Mouse (Mus musculus): ENCODE measurements around the gene Kcnmb4. TPM values are rescaled to one million over a fixed set of nuclear protein-coding genes. Genes with fewer than 3 reads are reported as not detected.
A peak's percentile ranks its signal among the peaks of the same experiment; 100 is the strongest.

The Kcnmb4 gene
- total RNA-seq (2021) = 1 to 10 TPM in 1 of 2 experiments, under 1 TPM in 1; 0.69 to 1.1 TPM
- long read RNA-seq, experiment 1, partial matches to known transcripts = 0 of 3 reads
- long read RNA-seq, experiment 1, other reads (novel, unspliced or antisense) = 0 of 3 reads
- long read RNA-seq, experiment 2 = 0 reads

DNA sequence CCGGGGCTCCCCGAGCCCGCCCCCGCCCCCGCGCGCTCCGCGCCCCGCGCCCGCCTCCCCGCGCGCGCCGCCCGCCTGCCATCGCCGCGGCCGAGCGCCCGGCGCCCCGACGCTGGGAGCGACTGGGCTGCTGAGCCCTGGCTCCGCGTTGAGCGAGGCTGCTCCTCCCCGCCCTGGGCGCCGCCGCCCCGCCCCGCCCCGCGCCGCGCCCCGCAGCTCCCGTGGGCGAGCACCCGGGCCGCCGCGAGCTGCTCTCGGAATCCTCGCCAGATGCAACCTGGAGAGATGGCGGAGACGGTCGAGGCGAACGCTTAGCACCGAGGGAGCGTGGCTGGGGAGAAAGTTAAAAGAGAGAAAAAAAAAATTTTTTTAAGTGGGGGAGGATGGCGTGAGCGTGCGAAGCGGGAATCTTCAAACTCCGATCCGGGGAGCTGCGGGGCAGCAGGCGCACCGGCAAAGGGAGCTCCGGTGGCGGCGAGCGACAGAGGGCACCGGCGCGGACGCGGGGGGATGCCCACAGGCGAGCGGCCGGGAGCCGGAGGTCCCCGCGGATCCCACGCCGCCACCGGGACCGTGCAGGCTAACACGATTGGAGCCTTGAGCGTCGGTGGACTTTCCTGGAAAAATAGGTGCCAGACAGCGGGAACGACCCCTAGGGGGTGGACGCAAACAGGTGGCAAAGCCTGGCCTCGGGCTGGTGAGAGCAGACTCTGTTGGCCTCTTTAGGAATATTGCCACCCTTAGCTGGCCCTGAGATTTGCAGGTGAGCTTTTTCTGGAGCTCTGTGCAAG is at the start of gene Kcnmb4:
Gene Kcnmb4, minus strand, starts transcription at position 120 of the 791 bp plus-strand sequence.
- DNase-seq = peak; percentile 38 to 58
- intact Hi-C loops (cut with DNase I) = no loop called here

DNA sequence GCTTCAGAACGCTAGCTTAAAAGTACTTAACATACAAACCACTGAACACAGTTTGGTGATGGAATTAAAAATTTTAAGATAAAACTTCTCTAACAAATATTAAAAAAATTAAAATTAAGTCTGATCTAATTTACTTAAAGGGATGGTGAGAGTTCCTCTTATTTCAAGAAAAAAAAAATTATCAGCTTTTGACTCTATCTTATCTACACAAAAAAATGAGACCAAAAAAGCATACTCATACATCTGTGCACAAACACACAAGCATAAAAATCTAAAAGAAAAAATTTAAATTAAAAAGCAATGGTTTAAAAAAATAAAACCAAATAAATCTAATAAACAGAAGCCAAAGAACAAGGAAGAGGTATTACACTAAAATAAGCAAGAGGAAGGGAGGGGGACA is 45.9 kb upstream of the Kcnmb4 start:
- no peak for DNase-seq
- intact Hi-C loops (cut with DNase I) = no loop called here

DNA sequence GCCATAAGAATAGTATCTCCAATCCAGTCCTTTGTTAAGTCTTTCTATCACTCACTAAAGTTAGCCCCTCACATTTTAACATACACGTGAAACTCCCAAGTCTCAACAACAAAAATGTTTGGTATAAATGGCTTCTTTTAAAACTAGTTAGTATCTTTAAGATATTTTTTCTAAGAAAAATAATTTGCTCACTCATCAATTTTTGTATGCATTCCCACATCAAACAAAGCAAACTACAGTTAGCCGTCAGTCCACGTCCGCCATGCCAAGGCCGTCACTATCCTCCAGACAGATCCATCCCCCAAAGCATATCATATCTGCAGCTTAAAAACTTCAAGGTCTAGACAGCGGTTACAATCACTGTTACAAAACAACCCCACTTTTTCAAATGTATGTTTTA is 41.9 kb upstream of the Kcnmb4 start:
- intact Hi-C loops (cut with DNase I) = no loop called here
- no peak for DNase-seq

DNA sequence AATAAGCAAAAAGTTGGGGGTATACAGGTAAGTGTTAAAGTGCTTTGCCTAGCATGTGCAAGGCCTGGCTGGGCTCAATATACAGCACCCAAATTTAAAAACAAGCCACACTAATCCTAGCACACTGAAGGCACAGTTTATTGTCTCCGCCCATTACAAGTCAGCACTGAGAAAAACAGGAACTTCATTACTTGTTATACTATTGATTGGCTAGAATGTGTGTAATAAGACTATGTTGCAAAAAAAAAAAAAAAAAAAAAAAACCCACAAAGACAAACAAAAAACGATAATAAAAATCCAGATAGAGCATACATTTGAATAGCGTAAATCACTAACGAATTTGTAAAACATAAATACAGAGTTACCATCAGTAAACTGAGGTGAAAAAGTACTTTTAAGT is 41.5 kb upstream of the Kcnmb4 start:
- intact Hi-C loops (cut with DNase I) = no loop called here

DNA sequence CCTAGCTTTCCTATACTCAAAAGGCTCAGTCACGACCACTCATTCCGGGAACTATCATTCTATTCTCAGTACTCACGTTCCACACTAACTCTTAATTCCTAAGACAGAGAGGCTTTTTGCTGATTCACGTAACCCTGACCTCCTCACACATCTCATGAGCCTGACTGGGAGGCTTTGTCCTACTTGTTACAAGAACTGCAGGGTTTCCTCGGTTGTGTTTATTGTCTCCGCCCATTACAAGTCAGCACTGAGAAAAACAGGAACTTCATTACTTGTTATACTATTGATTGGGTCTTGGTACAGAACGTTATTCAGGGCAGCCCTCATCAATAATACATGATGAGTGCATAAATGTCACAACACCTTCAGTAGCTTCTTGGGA is 39.6 kb upstream of the Kcnmb4 start:
- DNase-seq = no peak
- intact Hi-C loops (cut with DNase I) = no loop called here

More for the DNA sequence above, 41.5 kb upstream of the Kcnmb4 start:
- no peak for DNase-seq

DNA sequence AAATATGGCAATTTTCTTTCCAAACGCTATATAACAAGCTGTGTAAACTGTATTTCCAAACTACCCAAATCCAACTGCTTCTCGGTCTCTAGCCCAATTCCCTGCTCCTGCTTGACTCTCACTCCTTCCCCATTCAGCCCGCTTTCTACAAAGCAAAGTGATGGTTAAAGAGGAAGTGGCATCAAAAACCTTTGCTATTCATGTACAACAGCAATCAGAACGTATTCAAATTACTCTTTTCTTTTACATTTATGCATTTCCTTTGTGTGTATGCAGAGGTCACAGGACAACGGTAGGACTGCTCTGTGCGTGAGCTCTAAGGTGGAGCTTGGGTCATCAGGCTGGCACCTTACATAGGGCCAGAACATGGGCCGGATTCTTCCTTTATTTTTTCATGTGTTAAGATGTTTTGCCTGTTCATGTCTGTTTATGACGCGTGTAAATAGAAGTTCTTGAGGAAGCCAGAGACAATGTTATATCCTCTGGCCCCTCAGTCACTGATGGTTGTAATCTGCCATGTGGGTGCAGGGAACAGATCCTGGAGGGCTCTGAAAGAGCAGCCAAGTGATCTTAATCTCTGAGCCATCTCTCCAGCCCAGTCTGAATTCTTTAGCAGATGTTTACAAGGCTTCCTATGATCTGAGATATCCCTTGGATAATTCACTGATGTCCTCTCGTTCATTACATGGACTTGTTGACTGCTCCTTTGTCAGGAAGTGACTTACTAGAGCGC is 39.0 kb upstream of the Kcnmb4 start:
- DNase-seq = no peak
- intact Hi-C loops (cut with DNase I) = no loop called here

DNA sequence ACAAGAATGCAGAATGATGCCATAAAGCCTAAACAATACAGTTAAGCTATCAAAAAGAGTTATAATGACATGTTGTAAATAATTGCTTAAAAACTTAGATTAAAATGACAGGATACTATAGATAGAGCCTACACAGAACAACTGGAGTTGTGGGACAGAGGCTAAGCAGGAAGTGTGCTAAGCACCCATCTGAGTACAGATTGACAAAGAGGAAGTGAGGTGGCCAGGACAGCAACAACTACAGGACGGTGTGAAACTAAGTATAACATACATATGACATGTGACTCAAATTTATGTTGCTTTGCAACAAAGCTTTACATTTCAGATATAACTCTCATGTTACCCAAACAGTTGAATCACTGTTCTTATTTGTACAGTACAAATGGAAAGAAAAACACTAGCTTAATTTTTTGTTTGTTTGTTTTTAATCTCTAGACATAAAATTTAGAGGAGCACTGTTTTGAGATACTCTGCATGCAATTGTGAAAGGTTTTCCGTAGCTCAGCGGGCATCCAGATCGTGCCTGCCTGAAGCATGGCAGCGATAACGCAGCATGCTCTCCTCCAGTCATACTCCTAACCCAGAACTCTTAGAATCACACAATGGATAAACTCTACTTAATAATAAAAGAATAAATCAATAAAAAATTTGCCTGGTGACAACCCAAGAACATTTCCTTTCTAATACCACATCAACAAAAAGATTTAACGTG is 31.8 kb upstream of the Kcnmb4 start:
- no peak for DNase-seq
- intact Hi-C loops (cut with DNase I) = no loop called here

DNA sequence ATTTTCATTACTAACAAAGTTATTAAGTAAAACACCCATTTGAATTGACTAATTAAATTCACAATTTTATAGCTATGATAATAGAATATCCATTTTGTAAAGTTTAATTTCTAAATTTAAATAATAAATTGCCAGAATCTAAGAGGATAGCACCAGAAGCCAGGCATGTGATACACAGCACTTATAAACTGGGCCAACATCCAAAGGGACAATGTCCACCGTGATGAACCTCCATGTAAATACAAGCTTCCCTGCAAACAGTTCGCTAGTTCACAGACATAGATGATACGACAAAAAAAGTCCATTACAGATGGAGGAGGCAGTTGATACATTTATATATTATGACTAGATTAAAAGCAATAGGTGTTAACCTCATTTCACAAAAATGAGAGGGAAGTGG is 19.1 kb upstream of the Kcnmb4 start:
- intact Hi-C loops (cut with DNase I) = no loop called here

DNA sequence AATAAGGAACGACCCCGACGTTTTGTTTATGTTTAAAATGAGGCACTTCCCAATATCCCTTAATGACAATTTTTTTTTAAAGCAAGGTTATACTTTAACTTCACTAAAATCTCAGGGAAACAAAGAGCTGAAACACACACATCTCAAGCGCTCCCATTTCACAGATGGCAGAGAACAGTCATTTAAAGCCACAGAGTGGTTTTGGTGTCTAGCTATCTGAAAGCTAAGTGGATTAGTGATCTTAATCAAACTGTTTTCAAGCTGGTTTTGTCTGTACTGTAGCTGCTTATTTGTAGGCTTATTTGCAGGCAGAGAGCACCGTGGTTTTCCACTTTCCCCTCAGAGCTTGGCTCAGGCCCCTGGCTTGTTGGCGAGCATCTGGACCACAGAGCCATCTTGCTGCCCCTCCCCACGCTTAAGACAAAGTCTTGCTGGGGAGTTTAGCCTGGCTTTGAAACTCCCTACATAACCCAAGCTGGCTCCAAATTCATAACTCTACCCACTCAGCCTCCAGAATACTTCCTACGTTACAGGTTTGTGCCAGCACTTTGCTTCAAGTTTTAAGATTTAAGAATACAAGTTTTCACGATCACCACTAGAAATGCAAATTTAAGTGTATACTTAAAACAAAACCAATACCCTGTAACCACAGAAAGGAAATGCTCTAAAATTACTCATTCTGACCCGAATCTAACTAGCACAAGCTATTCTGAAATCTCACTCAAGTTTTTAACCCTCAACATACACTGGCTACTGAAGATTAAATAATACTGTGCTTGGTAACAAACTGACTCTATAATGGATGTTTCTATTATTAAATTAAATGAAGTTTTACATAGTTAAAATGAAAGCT is 13.4 kb upstream of the Kcnmb4 start:
- intact Hi-C loops (cut with DNase I) = loop anchor here (10.0 kb wide), 1 partner anchor 282 kb away; no protein-coding TSS in a partner anchor

More for the DNA sequence above, 19.1 kb upstream of the Kcnmb4 start:
- DNase-seq = no peak

DNA sequence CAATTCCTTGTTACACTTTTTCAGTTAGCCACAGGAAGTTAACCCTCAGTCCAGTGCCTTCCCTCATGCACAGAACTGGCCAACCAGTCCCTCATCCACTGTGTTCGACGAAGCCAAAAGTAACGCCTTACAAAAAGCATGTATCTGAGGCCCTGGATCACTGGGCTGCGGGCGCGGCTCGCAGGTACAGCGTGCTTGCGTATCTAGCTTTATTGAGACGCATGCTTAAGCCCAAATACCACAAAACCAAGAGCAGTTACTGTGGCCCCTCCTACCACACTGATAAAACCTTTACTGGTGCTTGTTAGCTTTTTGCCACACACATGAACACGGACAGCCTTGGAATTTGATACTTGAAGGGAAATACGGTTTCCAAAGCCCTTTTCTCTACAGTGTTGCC is 8.2 kb upstream of the Kcnmb4 start:
- no peak for DNase-seq
- intact Hi-C loops (cut with DNase I) = loop anchor here (10.0 kb wide), 1 partner anchor 277 kb away; no protein-coding TSS in a partner anchor

More for the DNA sequence above, 13.4 kb upstream of the Kcnmb4 start:
- no peak for DNase-seq

DNA sequence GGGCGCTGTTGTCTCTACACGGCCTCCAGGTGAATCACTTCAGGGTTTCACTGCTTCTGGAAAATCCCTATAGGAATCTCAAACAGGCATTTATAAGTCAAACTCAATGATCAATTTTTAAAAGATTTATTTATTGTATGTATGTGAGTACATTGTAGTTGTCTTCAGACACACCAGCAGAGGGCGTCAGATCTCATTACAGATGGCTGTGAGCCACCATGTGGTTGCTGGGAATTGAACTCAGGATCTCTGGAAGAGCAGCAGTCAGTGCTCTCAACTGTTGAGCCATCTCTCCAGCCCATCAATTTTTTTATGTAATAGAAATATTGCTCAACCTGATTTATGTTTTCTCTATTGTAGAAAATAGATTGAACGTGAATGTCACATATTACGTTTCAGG is 7.3 kb upstream of the Kcnmb4 start:
- intact Hi-C loops (cut with DNase I) = loop anchor here (10.0 kb wide), 1 partner anchor 276 kb away; no protein-coding TSS in a partner anchor
- DNase-seq = no peak

DNA sequence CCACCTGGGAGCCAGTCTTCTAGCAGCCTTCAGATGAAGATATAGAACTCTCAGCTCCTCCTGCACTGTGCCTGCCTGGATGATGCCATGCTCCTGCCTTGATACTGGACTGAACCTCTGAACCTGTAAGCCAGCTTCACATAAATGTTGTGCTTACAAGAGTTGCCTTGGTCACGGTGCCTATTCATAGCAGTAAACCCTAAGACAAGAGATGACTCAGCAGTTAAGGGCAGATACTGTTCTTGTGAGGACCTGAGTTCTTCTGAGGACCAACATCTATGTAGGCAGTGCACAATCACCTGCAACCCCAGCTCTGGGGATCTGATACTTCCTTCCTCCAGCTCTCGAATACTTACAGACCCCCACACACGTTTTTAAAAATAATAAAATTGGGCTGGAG is 2.9 kb upstream of the Kcnmb4 start:
- intact Hi-C loops (cut with DNase I) = no loop called here
- no peak for DNase-seq

DNA sequence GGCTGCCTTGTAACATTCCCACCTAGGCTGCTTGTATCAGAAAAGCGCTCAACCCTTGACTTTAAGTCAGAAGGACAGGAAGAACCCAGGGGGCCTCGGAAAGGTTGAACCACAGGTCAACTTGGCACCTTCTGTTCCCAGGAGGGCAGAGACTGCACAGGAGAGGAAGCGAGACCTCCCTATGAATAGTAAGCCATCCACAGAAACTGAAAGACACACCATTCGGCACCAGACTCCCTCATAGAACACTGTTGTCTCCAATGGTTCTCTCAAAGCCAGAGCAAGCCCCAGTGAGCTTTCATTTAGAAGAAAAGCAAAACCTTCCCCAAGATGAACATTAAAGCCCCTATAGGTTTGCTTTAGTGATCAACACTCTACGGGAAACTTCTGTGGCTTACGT is 2.0 kb upstream of the Kcnmb4 start:
- intact Hi-C loops (cut with DNase I) = no loop called here

DNA sequence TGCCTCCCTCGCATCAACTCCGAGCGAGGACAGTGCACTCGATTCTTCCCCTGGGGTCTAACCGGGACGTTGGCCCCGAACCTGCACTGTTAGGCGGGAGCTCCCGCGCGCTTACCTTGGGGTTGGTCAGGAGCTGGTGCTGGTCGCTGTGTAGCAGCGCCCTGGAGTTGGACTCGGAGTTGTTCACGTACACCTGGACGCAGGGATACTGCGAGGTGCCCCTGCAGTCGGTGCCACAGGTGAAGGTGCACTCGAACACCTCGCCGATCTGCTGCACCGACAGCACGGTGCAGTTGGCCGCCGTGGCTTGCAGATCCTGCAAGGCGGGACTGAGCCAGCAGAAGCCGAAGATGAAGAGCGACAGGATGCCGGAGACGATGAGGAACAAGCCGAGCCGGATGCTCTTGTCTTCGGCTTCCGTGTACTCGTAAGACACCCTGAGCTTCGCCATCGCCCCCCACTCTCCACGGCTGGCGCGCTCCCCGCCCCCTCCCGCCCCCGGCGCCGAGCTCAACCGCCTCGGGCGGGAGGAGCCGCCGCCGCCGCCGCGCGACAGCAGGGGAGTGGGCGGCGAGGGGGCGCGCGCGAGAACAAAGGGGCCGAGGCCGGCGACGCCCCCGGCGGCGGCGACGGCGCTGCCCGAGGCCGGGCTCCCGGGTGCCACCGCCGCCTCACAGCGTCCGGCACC is 463 bp downstream of the Kcnmb4 start:
- DNase-seq = peak; percentile 25
- intact Hi-C loops (cut with DNase I) = no loop called here

More for the DNA sequence above, 2.0 kb upstream of the Kcnmb4 start:
- no peak for DNase-seq

DNA sequence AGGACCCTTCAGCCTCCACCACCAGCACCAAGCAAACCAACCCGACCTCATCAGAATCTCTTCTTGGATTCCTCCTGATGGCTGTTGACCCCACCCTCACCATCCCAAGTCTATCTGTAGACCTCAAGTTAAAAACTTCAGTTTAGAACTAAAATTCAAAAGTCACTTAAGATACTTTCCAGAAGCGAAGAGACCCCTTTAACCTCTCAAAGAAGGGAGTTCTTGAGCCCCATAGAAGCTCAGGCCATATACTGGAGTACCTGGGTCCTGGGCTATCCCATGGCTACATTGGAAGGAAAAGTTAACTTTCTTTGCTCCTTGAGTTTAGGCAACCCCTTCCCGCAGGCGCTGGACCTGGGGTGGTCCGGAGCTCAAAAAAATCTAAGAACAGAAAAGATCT is 1.1 kb downstream of the Kcnmb4 start:
- intact Hi-C loops (cut with DNase I) = no loop called here
- DNase-seq = no peak

DNA sequence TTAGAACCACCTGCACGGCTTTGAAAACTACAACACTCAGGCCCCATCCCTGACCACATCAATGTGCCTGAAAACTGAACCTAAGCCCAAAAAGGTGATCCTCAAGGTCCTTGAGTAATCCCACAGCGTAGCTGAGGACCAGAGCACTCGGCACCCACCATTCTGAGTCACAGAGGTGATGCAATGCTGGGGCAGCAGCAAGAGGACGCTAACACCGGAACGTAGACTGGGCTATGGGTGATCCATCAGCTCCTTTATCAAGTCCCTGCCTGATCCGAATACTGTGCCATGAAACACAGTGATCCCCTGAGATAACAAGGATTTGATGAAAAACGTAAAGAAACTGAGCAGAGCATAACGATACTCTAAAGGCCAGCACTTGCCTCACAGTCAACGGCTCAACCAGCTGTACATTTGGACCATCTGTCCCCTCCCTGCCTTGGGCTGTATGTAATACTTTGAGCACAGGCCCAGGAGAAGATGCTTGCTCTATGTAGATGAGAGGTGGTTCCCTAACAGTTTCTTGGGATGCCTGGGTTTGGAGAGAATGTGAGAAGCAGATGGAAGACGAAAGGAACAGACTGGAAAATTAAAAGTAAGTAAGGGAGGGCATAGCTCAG is 3.3 kb downstream of the Kcnmb4 start:
- intact Hi-C loops (cut with DNase I) = no loop called here
- DNase-seq = no peak

DNA sequence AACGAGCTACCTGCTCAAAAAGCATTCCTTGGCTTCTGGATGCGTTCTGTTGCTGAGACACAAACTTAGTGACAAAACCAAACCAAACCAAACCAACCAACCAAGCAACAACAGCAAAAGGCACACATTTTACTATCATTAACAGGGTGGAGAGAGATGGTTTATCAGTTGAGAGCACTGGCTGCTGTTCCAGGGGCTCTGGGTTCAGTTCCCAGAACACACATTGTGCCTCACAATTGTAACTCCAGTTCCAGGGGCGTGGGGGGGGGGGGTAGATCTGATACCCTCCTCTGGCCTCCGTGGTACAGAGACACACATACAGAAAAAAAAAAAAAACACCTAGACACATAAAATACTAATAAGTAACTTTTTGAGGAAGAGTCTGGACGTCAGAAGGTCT is 5.6 kb downstream of the Kcnmb4 start:
- intact Hi-C loops (cut with DNase I) = no loop called here
- DNase-seq = no peak

DNA sequence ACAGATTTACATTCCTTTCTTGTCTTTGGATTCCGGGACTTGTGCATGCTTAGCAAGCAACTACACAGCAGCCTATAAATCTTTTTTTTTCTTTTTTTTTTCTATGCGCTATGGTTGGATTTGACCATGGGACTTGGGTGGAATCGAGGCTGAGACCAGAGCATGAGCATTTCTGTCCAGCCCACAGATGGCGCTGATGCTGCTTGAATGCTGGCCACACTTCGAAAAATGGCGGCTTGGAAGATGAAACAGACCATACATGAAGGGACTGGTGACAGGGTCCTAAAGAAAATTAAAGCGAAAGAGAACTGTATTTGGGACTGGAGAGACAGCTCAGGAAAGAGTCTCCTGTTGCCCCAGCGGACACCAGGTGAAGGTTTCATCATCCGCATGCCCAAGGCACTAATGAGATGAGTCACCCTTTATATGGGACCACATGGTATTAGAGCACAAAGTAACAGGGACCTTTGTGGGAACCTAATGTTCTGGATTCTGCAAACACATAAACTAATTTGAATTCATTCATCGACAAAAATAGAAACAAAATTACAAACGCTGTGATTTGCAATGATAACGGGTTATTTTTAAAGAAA is 9.8 kb downstream of the Kcnmb4 start:
- no peak for DNase-seq
- intact Hi-C loops (cut with DNase I) = no loop called here

DNA sequence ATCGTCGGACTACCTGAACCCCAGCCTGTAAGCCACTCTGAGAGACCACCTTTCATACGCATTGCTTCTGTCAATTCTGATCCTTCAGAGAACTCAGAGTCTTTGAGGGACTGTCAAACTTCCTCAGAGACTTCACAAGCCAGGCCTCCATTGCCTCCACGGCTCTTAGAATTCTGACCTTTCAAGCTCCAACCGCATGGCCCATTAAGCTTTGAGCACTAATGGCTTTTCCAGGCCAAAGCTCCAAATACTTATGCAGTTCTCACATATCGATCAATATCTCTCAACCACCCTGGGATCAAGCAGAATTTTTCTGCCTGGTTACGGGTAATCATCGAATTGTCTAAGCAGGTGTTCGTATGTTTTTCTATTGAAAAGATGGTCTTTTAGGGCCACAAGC is 12.2 kb downstream of the Kcnmb4 start:
- intact Hi-C loops (cut with DNase I) = no loop called here
- no peak for DNase-seq
